Mouse (Mus musculus): ENCODE data around the gene Sympk. TPM values are rescaled to one million over a fixed set of nuclear protein-coding genes. Genes with fewer than 3 reads are reported as not detected.

The Sympk gene
- polyA plus RNA-seq, 1 experiment from 2014 or later = 26.1 TPM

- peaks cover 39% of the 10 kb centered on the region for H3K4me1 ChIP-seq (replicated peaks; ENCODE audit: control insufficient read depth, insufficient read depth, low read length)
- ATAC-seq (replicated peaks; ENCODE audit: low FRiP score, low TSS enrichment, low read depth) (no peak), DNase-seq (ENCODE audit: low spot score) (no peak)
Observed at GRCm38 (mm10) chr7:19084277-19084771, 60.1 kb downstream of the Sympk start.

GRCm38 (mm10) chr7:19084921-19085473 lies 60.8 kb downstream of the Sympk start:
- no peak for ATAC-seq (replicated peaks; ENCODE audit: low FRiP score, low TSS enrichment, low read depth)

More at GRCm38 (mm10) chr7:19084277-19084771, 60.1 kb downstream of the Sympk start:
- Histone ChIP-seq H3K9ac (ENCODE audit: low read length) (peak overlapping the region; percentile 20; the same call in 1 of the 2 replicates), H3K36me3 (ENCODE audit: control insufficient read depth, insufficient read depth, low read length) (peaks cover 55% of the 10 kb centered on the region), H3K27me3 (replicated peaks; ENCODE audit: control insufficient read depth, insufficient read depth, low read length) (no peaks in the 10 kb centered on the region), H3K4me3 (ENCODE audit: low read depth, low read length) (peak overlapping the region; percentile 29), H3K9me3 (ENCODE audit: control insufficient read depth, low read length) (no peaks in the 10 kb centered on the region), H3K4me2 (ENCODE audit: low read length) (peak overlapping the region; percentile 36), H3K27ac (ENCODE audit: low read depth) (peak overlapping the region; percentile 60)
- 57% methylated on average over 6 of the region's 6 CpGs for WGBS

GRCm38 (mm10) chr7:19085495-19085894 lies 61.3 kb downstream of the Sympk start:
- H3K4me2 ChIP-seq (ENCODE audit: low read length) = peak overlapping the region; percentile 36
- peak overlapping the region; percentile 77 for H3K27ac ChIP-seq (ENCODE audit: low read depth)
- H3K4me3 ChIP-seq (ENCODE audit: low read depth, low read length) = peak overlapping the region; percentile 23
- DNase-seq (ENCODE audit: low spot score) (no peak), ATAC-seq (replicated peaks; ENCODE audit: low FRiP score, low TSS enrichment, low read depth) (no peak)
- no peaks in the 10 kb centered on the region for H3K27me3 ChIP-seq (replicated peaks; ENCODE audit: control insufficient read depth, insufficient read depth, low read length)
- peak overlapping the region; percentile 37 for H3K9ac ChIP-seq (ENCODE audit: low read length)
- H3K4me1 ChIP-seq (replicated peaks; ENCODE audit: control insufficient read depth, insufficient read depth, low read length) = peaks cover 39% of the 10 kb centered on the region
- 7% methylated on average over 6 of the region's 6 CpGs for WGBS
- peaks cover 50% of the 10 kb centered on the region for H3K36me3 ChIP-seq (ENCODE audit: control insufficient read depth, insufficient read depth, low read length)
- no peaks in the 10 kb centered on the region for H3K9me3 ChIP-seq (ENCODE audit: control insufficient read depth, low read length)

More at GRCm38 (mm10) chr7:19084921-19085473, 60.8 kb downstream of the Sympk start:
- Histone ChIP-seq H3K4me1 (replicated peaks; ENCODE audit: control insufficient read depth, insufficient read depth, low read length) (peaks cover 39% of the 10 kb centered on the region), H3K4me2 (ENCODE audit: low read length) (peak overlapping the region; percentile 36), H3K9ac (ENCODE audit: low read length) (peak overlapping the region; percentile 37), H3K9me3 (ENCODE audit: control insufficient read depth, low read length) (no peaks in the 10 kb centered on the region), H3K27me3 (replicated peaks; ENCODE audit: control insufficient read depth, insufficient read depth, low read length) (no peaks in the 10 kb centered on the region), H3K27ac (ENCODE audit: low read depth) (peak overlapping the region; percentile 77), H3K4me3 (ENCODE audit: low read depth, low read length) (peak overlapping the region; percentile 29), H3K36me3 (ENCODE audit: control insufficient read depth, insufficient read depth, low read length) (peaks cover 50% of the 10 kb centered on the region)
- WGBS = 22% methylated on average over 9 of the region's 9 CpGs
- no peak for DNase-seq (ENCODE audit: low spot score)

DNA sequence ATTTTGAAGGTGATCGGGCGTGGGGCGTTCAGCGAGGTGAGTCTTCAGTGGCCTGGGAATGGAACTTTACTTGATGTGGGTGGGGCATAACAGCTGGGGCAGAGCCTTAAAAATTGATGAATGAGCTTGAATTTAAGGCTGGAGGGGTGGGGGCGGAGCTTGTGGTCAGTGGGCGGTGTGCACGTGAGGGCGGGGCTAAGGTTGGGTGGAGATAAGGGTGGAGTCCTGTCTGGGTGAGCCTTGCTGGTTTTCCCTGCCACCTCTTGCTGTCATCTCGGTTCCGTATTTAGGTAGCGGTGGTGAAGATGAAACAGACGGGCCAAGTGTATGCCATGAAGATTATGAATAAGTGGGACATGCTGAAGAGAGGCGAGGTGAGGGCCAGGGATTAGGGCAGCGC lies 61.9 kb downstream of the Sympk start:
- no peaks in the 10 kb centered on the region for H3K27me3 ChIP-seq (replicated peaks; ENCODE audit: control insufficient read depth, insufficient read depth, low read length)
- H3K9ac ChIP-seq (ENCODE audit: low read length) = no peak overlapping the region; the same call in 1 of the 2 replicates
- H3K36me3 ChIP-seq (ENCODE audit: control insufficient read depth, insufficient read depth, low read length) = peaks cover 48% of the 10 kb centered on the region
- H3K4me2 ChIP-seq (ENCODE audit: low read length) = peak overlapping the region; percentile 36
- H3K4me3 ChIP-seq (ENCODE audit: low read depth, low read length) = peak overlapping the region; percentile 23
- 11% methylated on average over 14 of the region's 14 CpGs for WGBS
- DNase-seq (ENCODE audit: low spot score) (peak; percentile 78), ATAC-seq (replicated peaks; ENCODE audit: low FRiP score, low TSS enrichment, low read depth) (peak; percentile 20; the same call in 1 of the 2 replicates)
- no peak overlapping the region for H3K27ac ChIP-seq (ENCODE audit: low read depth)
- peaks cover 39% of the 10 kb centered on the region for H3K4me1 ChIP-seq (replicated peaks; ENCODE audit: control insufficient read depth, insufficient read depth, low read length)
- no peaks in the 10 kb centered on the region for H3K9me3 ChIP-seq (ENCODE audit: control insufficient read depth, low read length)

- DNase-seq (ENCODE audit: low spot score) = no peak
- no peak overlapping the region for H3K9ac ChIP-seq (ENCODE audit: low read length)
- no peaks in the 10 kb centered on the region for H3K27me3 ChIP-seq (replicated peaks; ENCODE audit: control insufficient read depth, insufficient read depth, low read length)
- WGBS = 64% methylated on average over 18 of the region's 18 CpGs
- H3K4me1 ChIP-seq (replicated peaks; ENCODE audit: control insufficient read depth, insufficient read depth, low read length) = peaks cover 41% of the 10 kb centered on the region
- H3K27ac ChIP-seq (ENCODE audit: low read depth) = no peak overlapping the region
- no peak overlapping the region for H3K4me2 ChIP-seq (ENCODE audit: low read length)
- no peak overlapping the region for H3K4me3 ChIP-seq (ENCODE audit: low read depth, low read length)
- no peak for ATAC-seq (replicated peaks; ENCODE audit: low FRiP score, low TSS enrichment, low read depth)
- no peaks in the 10 kb centered on the region for H3K9me3 ChIP-seq (ENCODE audit: control insufficient read depth, low read length)
- peaks cover 41% of the 10 kb centered on the region for H3K36me3 ChIP-seq (ENCODE audit: control insufficient read depth, insufficient read depth, low read length)
Observed at GRCm38 (mm10) chr7:19086760-19087159, 62.6 kb downstream of the Sympk start.

GRCm38 (mm10) chr7:19088813-19089212 lies 64.6 kb downstream of the Sympk start:
- H3K9ac ChIP-seq (ENCODE audit: low read length) = no peak overlapping the region
- no peak for ATAC-seq (replicated peaks; ENCODE audit: low FRiP score, low TSS enrichment, low read depth)
- no peaks in the 10 kb centered on the region for H3K27me3 ChIP-seq (replicated peaks; ENCODE audit: control insufficient read depth, insufficient read depth, low read length)
- DNase-seq (ENCODE audit: low spot score) = peak; percentile 81
- peaks cover 30% of the 10 kb centered on the region for H3K36me3 ChIP-seq (ENCODE audit: control insufficient read depth, insufficient read depth, low read length)
- 40% methylated on average over 10 of the region's 10 CpGs for WGBS
- no peak overlapping the region for H3K4me2 ChIP-seq (ENCODE audit: low read length)
- H3K4me1 ChIP-seq (replicated peaks; ENCODE audit: control insufficient read depth, insufficient read depth, low read length) = peaks cover 44% of the 10 kb centered on the region
- no peaks in the 10 kb centered on the region for H3K9me3 ChIP-seq (ENCODE audit: control insufficient read depth, low read length)
- no peak overlapping the region for H3K4me3 ChIP-seq (ENCODE audit: low read depth, low read length)
- H3K27ac ChIP-seq (ENCODE audit: low read depth) = no peak overlapping the region

DNA sequence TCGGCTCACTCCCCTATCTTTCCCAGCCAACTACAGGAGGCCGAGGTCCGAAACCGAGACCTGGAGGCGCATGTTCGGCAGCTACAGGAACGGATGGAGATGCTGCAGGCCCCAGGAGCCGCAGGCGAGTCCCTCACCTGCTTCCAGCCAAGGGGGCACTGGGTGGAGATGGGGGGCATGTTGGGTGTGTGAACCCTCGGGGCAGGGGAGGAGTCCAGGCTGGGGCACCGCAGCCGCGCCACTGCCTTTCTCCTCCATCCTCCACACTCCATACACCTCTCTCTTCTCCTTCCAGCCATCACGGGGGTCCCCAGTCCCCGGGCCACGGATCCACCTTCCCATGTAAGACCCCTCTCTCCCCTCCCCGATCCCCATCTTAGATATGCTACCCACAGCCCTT lies 67.7 kb downstream of the Sympk start:
- Histone ChIP-seq H3K4me1 (replicated peaks; ENCODE audit: control insufficient read depth, insufficient read depth, low read length) (peaks cover 28% of the 10 kb centered on the region), H3K4me3 (ENCODE audit: low read depth, low read length) (no peak overlapping the region), H3K9me3 (ENCODE audit: control insufficient read depth, low read length) (no peaks in the 10 kb centered on the region), H3K36me3 (ENCODE audit: control insufficient read depth, insufficient read depth, low read length) (peaks cover 31% of the 10 kb centered on the region), H3K27me3 (replicated peaks; ENCODE audit: control insufficient read depth, insufficient read depth, low read length) (no peaks in the 10 kb centered on the region), H3K27ac (ENCODE audit: low read depth) (no peak overlapping the region; the same call in 1 of the 2 replicates), H3K4me2 (ENCODE audit: low read length) (peak overlapping the region; percentile 91), H3K9ac (ENCODE audit: low read length) (peak overlapping the region; percentile 21; the same call in 1 of the 2 replicates)
- ATAC-seq (replicated peaks; ENCODE audit: low FRiP score, low TSS enrichment, low read depth) (no peak), DNase-seq (ENCODE audit: low spot score) (no peak)
- 54% methylated on average over 10 of the region's 17 CpGs for WGBS

GRCm38 (mm10) chr7:19092381-19093173 lies 68.4 kb downstream of the Sympk start:
- peaks cover 34% of the 10 kb centered on the region for H3K4me1 ChIP-seq (replicated peaks; ENCODE audit: control insufficient read depth, insufficient read depth, low read length)
- peaks cover 31% of the 10 kb centered on the region for H3K36me3 ChIP-seq (ENCODE audit: control insufficient read depth, insufficient read depth, low read length)
- 9% methylated on average over 38 of the region's 38 CpGs for WGBS
- peak overlapping the region; percentile 91 for H3K4me2 ChIP-seq (ENCODE audit: low read length)
- peak; percentile 34 for ATAC-seq (replicated peaks; ENCODE audit: low FRiP score, low TSS enrichment, low read depth)
- H3K27me3 ChIP-seq (replicated peaks; ENCODE audit: control insufficient read depth, insufficient read depth, low read length) = no peaks in the 10 kb centered on the region
- peak overlapping the region; percentile 96 for H3K27ac ChIP-seq (ENCODE audit: low read depth)
- H3K9ac ChIP-seq (ENCODE audit: low read length) = peak overlapping the region; percentile 40
- peak overlapping the region; percentile 78 for H3K4me3 ChIP-seq (ENCODE audit: low read depth, low read length)
- DNase-seq (ENCODE audit: low spot score) = peak; percentile 82
- H3K9me3 ChIP-seq (ENCODE audit: control insufficient read depth, low read length) = no peaks in the 10 kb centered on the region
